Mouse (Mus musculus) liver, embryonic 16.5 days (tissue): ENCODE measurements around the gene Jade1. TPM values are rescaled to one million over a fixed set of nuclear protein-coding genes. Genes with fewer than 3 reads are reported as not detected.

ENCODE experiments used
- ATAC-seq: fragments of 200-750 bp; cut with Nextera tagmentation; 2 replicates; pipeline ENCODE4 v1.8.0; 2017; ENCODE audit warnings: low read depth, mild to moderate bottlenecking, moderate number of reproducible peaks, moderate library complexity
- H3K27ac ChIP-seq: fragments of 300-500 bp; sonication (generic); 2 replicates; pipeline ENCODE4 v1.5.1; 2014; ENCODE audit warnings: mild to moderate bottlenecking, low read length
- H3K27me3 ChIP-seq: fragments of 300-500 bp; sonication (generic); 2 replicates; pipeline ENCODE4 v1.6.1; 2014; ENCODE audit warnings: low read depth, low read length, mixed read lengths; ENCODE audit not compliant: control insufficient read depth, insufficient read depth
- H3K36me3 ChIP-seq: fragments of 300-500 bp; sonication (generic); 2 replicates; pipeline ENCODE4 v1.6.1; 2014; ENCODE audit warnings: mild to moderate bottlenecking; ENCODE audit not compliant: control insufficient read depth, insufficient read depth
- H3K4me1 ChIP-seq: fragments of 300-500 bp; sonication (generic); 2 replicates; pipeline ENCODE4 v1.6.1; 2014; ENCODE audit warnings: low read depth, low read length, mixed read lengths; ENCODE audit not compliant: control insufficient read depth
- H3K4me2 ChIP-seq: fragments of 300-500 bp; sonication (generic); 2 replicates; pipeline ENCODE4 v1.6.1; 2014; ENCODE audit warnings: low read depth, low read length, mixed read lengths
- H3K4me3 ChIP-seq: fragments of 300-500 bp; sonication (generic); 2 replicates; pipeline ENCODE4 v1.5.1; 2014; ENCODE audit warnings: low read depth, mild to moderate bottlenecking, low read length
- H3K9ac ChIP-seq: fragments of 300-500 bp; sonication (generic); 2 replicates; pipeline ENCODE4 v1.6.1; 2014; ENCODE audit warnings: low read depth, low read length
- H3K9me3 ChIP-seq: fragments of 300-500 bp; sonication (generic); replicated peaks from 2 replicates; pipeline ENCODE4 v1.6.1; 2016; ENCODE audit warnings: low read length; ENCODE audit not compliant: control insufficient read depth
- WGBS: fragments of 180-500 bp; shearing (Covaris S2); extraction: QIAGEN DNeasy Blood & Tissue Kit; methylation state at CpG from one replicate; pipeline ENCODE4 v1.1.7; 2014; ENCODE audit not compliant: insufficient replicate concordance; 5-methylcytosine and 5-hydroxymethylcytosine counted together
- polyA plus RNA-seq: library from polyadenylated mRNA; unstranded; fragments of >200 nt; fragmentation: Nextera tagmentation; extraction: Ambion mirVana; gene quantifications from 2 replicates; pipeline ENCODE4 v1.2.1, GENCODE M21; 2015

Gene Jade1
- polyA plus RNA-seq, 1 experiment from 2014 or later = 6.5 TPM

- Histone ChIP-seq H3K27ac (peak overlapping the region; percentile 97), H3K36me3 (no peaks in the 10 kb centered on the region), H3K9ac (peak overlapping the region; percentile 93), H3K27me3 (no peaks in the 10 kb centered on the region), H3K4me1 (peaks cover 23% of the 10 kb centered on the region), H3K4me2 (peak overlapping the region; percentile 92), H3K9me3 (no peaks in the 10 kb centered on the region), H3K4me3 (peak overlapping the region; percentile 84)
- ATAC-seq = peak; percentile 45
- WGBS = 0% methylated on average over 23 of the region's 26 CpGs
Measured at GRCm38 (mm10) chr3:41565955-41566354, 10.4 kb downstream of the Jade1 start.

DNA sequence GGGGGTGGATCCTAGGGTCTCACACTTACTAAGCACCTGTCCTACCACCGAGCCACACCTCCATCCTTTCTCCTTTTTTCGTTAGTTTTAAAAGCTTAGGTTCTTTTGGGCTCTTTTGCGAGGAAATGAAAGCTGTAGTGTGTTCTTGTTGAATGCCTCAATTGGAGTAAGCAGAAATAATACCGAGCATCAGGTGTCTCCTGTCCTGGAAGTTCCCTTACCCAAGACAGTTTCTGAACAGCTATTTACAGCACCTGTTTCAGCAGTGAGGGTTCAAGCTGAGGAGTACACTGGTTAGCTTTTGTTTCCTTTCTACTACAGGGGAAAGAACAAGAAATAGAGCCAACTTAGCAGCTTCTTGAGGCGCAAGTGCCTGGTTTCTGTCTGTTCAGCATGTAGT lies 14.4 kb downstream of the Jade1 start:
- H3K36me3 ChIP-seq = no peaks in the 10 kb centered on the region
- no peaks in the 10 kb centered on the region for H3K9me3 ChIP-seq
- no peak overlapping the region for H3K9ac ChIP-seq
- peaks cover 38% of the 10 kb centered on the region for H3K4me1 ChIP-seq
- no peak overlapping the region for H3K4me3 ChIP-seq
- no peaks in the 10 kb centered on the region for H3K27me3 ChIP-seq
- ATAC-seq = no peak
- 66% methylated on average over 5 of the region's 5 CpGs for WGBS
- no peak overlapping the region for H3K4me2 ChIP-seq
- no peak overlapping the region for H3K27ac ChIP-seq

DNA sequence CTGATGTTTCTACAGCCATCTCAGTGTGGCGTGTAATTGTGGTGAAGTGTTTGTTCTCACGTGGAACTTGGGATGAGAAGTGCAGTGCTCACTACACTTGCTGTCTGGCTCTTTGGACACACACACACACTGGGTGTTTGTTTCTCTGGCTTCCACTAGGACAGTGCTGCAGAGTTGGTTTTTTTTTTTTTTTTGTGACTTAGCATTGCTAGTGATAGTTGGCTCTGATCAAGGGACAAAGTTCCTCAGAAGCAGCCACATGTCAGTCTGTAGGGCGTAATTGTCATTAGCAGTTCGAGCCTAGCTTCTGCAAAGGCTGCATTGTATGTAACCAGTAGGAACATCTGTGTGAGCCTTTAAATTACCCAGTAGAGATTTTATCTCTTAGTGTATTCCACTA lies 16.6 kb downstream of the Jade1 start:
- WGBS = 54% methylated on average over 4 of the region's 4 CpGs
- Histone ChIP-seq H3K27ac (no peak overlapping the region), H3K4me1 (peaks cover 31% of the 10 kb centered on the region), H3K36me3 (no peaks in the 10 kb centered on the region), H3K27me3 (no peaks in the 10 kb centered on the region), H3K9ac (no peak overlapping the region), H3K9me3 (no peaks in the 10 kb centered on the region), H3K4me2 (no peak overlapping the region), H3K4me3 (no peak overlapping the region)
- ATAC-seq = no peak

- H3K9ac ChIP-seq = no peak overlapping the region
- 81% methylated on average over 11 of the region's 11 CpGs for WGBS
- no peaks in the 10 kb centered on the region for H3K36me3 ChIP-seq
- H3K4me2 ChIP-seq = no peak overlapping the region
- no peak for ATAC-seq
- no peak overlapping the region for H3K27ac ChIP-seq
- H3K4me1 ChIP-seq = peaks cover 28% of the 10 kb centered on the region
- H3K27me3 ChIP-seq = no peaks in the 10 kb centered on the region
- no peak overlapping the region for H3K4me3 ChIP-seq
- no peaks in the 10 kb centered on the region for H3K9me3 ChIP-seq
Measured at GRCm38 (mm10) chr3:41572968-41573367, 17.4 kb downstream of the Jade1 start.

- Histone ChIP-seq H3K27me3 (no peaks in the 10 kb centered on the region), H3K9ac (no peak overlapping the region), H3K4me2 (no peak overlapping the region), H3K27ac (peak overlapping the region; percentile 31; the same call in 1 of the 2 replicates), H3K4me3 (no peak overlapping the region), H3K4me1 (peaks cover 27% of the 10 kb centered on the region), H3K9me3 (no peaks in the 10 kb centered on the region), H3K36me3 (no peaks in the 10 kb centered on the region)
- 54% methylated on average over 8 of the region's 8 CpGs for WGBS
- ATAC-seq = peak; percentile 46
Measured at GRCm38 (mm10) chr3:41574208-41574607, 18.7 kb downstream of the Jade1 start.

DNA sequence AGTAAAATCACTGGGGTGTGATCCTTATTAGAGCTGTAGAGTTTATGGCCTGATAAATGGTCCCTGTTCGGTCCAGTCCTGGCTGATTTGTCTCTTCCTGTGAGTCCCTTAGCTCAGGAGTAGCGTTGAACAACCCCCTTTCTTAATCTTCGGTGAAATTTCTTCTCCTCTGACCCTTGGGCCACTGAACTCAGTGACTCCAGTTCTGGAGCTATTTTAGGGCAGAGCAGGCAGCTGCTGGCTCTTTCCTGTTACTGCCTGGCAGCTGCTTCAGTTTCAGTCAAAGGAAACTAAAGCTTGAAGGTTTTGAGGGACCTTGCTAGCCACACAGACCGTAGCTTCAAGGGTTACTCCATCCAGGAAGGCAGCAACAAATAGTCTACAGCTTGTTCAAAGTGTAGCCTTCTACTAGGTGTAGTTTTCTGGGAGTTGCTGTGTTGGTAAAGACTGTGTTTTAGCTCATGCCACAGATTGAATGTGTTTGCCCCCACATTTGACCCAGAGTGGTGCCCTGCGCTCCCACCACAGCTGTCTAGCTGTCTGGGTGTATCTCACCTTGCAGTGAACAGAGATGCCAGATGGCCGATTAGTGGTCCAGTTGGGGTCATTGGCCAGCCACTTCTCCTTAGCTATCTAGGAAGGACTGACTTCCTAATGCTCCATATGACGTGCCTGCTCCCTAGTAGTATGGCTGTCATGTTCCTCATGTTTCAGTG lies 19.3 kb downstream of the Jade1 start:
- Histone ChIP-seq H3K9me3 (no peaks in the 10 kb centered on the region), H3K27ac (peak overlapping the region; percentile 31), H3K4me3 (no peak overlapping the region), H3K27me3 (no peaks in the 10 kb centered on the region), H3K9ac (no peak overlapping the region), H3K36me3 (no peaks in the 10 kb centered on the region), H3K4me2 (no peak overlapping the region), H3K4me1 (peaks cover 30% of the 10 kb centered on the region)
- ATAC-seq = no peak
- 41% methylated on average over 7 of the region's 7 CpGs for WGBS

GRCm38 (mm10) chr3:41575971-41576370 lies 20.4 kb downstream of the Jade1 start:
- H3K4me3 ChIP-seq = no peak overlapping the region
- no peaks in the 10 kb centered on the region for H3K9me3 ChIP-seq
- H3K27me3 ChIP-seq = no peaks in the 10 kb centered on the region
- no peak overlapping the region for H3K27ac ChIP-seq
- H3K9ac ChIP-seq = no peak overlapping the region
- peaks cover 36% of the 10 kb centered on the region for H3K4me1 ChIP-seq
- WGBS = 74% methylated on average over 5 of the region's 5 CpGs
- ATAC-seq = no peak
- no peak overlapping the region for H3K4me2 ChIP-seq
- H3K36me3 ChIP-seq = no peaks in the 10 kb centered on the region

GRCm38 (mm10) chr3:41577240-41577639 lies 21.7 kb downstream of the Jade1 start:
- peaks cover 35% of the 10 kb centered on the region for H3K4me1 ChIP-seq
- no peak for ATAC-seq
- no peak overlapping the region for H3K27ac ChIP-seq
- H3K4me3 ChIP-seq = no peak overlapping the region
- WGBS = 54% methylated on average over 2 of the region's 2 CpGs
- no peak overlapping the region for H3K4me2 ChIP-seq
- H3K36me3 ChIP-seq = no peaks in the 10 kb centered on the region
- no peaks in the 10 kb centered on the region for H3K9me3 ChIP-seq
- no peak overlapping the region for H3K9ac ChIP-seq
- no peaks in the 10 kb centered on the region for H3K27me3 ChIP-seq

DNA sequence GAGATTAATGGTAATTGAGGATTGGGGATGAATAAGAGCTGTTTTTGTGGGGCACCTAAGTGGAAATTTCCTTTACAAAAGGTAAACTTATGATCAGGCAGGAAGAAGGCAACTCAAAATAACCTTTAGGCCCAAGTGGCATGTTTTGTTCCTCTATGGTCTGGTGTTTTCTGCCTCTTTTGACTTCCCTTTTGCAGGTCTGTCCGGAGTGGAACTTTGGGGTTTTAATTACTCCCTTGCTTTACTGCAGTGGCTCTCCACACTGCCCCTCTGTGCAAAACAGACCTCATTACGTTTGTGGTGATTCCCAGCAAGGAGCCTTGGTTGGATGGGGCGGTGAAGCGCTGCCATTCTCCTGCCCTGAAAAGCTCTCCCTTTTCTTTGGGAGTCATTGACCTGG lies 24.3 kb downstream of the Jade1 start:
- 39% methylated on average over 4 of the region's 4 CpGs for WGBS
- Histone ChIP-seq H3K27me3 (no peaks in the 10 kb centered on the region), H3K9ac (no peak overlapping the region), H3K9me3 (no peaks in the 10 kb centered on the region), H3K4me3 (no peak overlapping the region), H3K36me3 (no peaks in the 10 kb centered on the region), H3K4me2 (no peak overlapping the region), H3K27ac (no peak overlapping the region), H3K4me1 (peaks cover 25% of the 10 kb centered on the region)
- no peak for ATAC-seq
